Mouse (Mus musculus) MEL (cell line): Measurements from ENCODE around the gene Stx1a. TPM values are rescaled to one million over a fixed set of nuclear protein-coding genes. Genes with fewer than 3 reads are reported as not detected.

Source experiments
- DNase-seq: peaks from one replicate; pipeline ENCODE4 v3.0.0; 2011; ENCODE audit warnings: low read depth, low spot score
- H3K27ac ChIP-seq: 2 replicates; pipeline ENCODE4 v1.5.1; 2012; ENCODE audit warnings: low read depth, mild to moderate bottlenecking, control low read depth, low read length, moderate library complexity; ENCODE audit not compliant: control insufficient read depth
- H3K27me3 ChIP-seq, 2 experiments: fragments of 150-350 bp in 1 of 2; sonication (generic) in 1 of 2; 2 replicates each; pipeline ENCODE4 v1.6.1; 2012; ENCODE audit warnings: low read length in 2 of 2, mild to moderate bottlenecking in 2 of 2, improper control_type of control experiment in 1 of 2, moderate library complexity in 1 of 2; ENCODE audit not compliant: insufficient read depth in 2 of 2, control insufficient read depth in 1 of 2
- H3K36me3 ChIP-seq, 2 experiments: 2 replicates each; pipeline ENCODE4 v1.6.1; 2012 to 2014; ENCODE audit warnings: low read length in 2 of 2, improper control_type of control experiment in 1 of 2, inconsistent platforms in 1 of 2, mild to moderate bottlenecking in 1 of 2; ENCODE audit not compliant: insufficient read depth in 2 of 2, control insufficient read depth in 1 of 2
- H3K4me1 ChIP-seq, 2 experiments: fragments of 150-350 bp in 1 of 2; sonication (generic) in 1 of 2; 2 replicates each; pipeline ENCODE4 v1.6.1; 2012; ENCODE audit warnings: low read length in 2 of 2, improper control_type of control experiment in 1 of 2, mild to moderate bottlenecking in 1 of 2; ENCODE audit not compliant: insufficient read depth in 2 of 2, control insufficient read depth in 1 of 2
- H3K4me3 ChIP-seq, 2 experiments: fragments of 150-350 bp in 1 of 2; sonication (generic) in 1 of 2; 2 replicates each; pipeline ENCODE4 v1.5.1; 2012; ENCODE audit warnings: low read depth in 2 of 2, low read length in 2 of 2, mild to moderate bottlenecking in 2 of 2, moderate library complexity in 2 of 2, control low read depth in 1 of 2, improper control_type of control experiment in 1 of 2; ENCODE audit not compliant: control insufficient read depth in 1 of 2, insufficient read depth in 1 of 2
- H3K79me2 ChIP-seq: 2 replicates; pipeline ENCODE4 v1.6.1; 2012; ENCODE audit warnings: mild to moderate bottlenecking, low read length, moderate library complexity; ENCODE audit not compliant: control insufficient read depth, poor library complexity, insufficient read depth
- H3K9ac ChIP-seq: 2 replicates; pipeline ENCODE4 v1.6.1; 2012; ENCODE audit warnings: low read depth, mild to moderate bottlenecking, control low read depth, low read length, moderate library complexity; ENCODE audit not compliant: control insufficient read depth, poor library complexity, severe bottlenecking
- H3K9me3 ChIP-seq: fragments of 150-350 bp; sonication (generic); replicated peaks from 2 replicates; pipeline ENCODE4 v1.6.1; 2012; ENCODE audit warnings: mild to moderate bottlenecking, low read length, improper control_type of control experiment, moderate library complexity; ENCODE audit not compliant: insufficient read depth
- CHD1 ChIP-seq: IDR thresholded peaks from 2 replicates; pipeline ENCODE4 v1.6.1; 2012; ENCODE audit warnings: low read depth, mild to moderate bottlenecking, inconsistent platforms, low read length, improper control_type of control experiment
- CTCF ChIP-seq, 3 experiments: IDR thresholded peaks in 2 of 3; conservative IDR thresholded peaks in 1 of 3; 2 replicates each; pipeline ENCODE4 v1.5.1; 2011 to 2012; ENCODE audit warnings: low read length in 3 of 3, low read depth in 2 of 3, mild to moderate bottlenecking in 2 of 3, improper control_type of control experiment in 1 of 3, inconsistent platforms in 1 of 3, mixed read lengths in 1 of 3, moderate library complexity in 1 of 3; ENCODE audit not compliant: control insufficient read depth in 1 of 3, insufficient read depth in 1 of 3, poor library complexity in 1 of 3, severe bottlenecking in 1 of 3
- E2F4 ChIP-seq: IDR thresholded peaks from 2 replicates; pipeline ENCODE4 v1.6.1; 2011; ENCODE audit warnings: low read depth, low read length, improper control_type of control experiment, borderline replicate concordance
- EP300 ChIP-seq, 2 experiments: IDR thresholded peaks; 2 replicates each; pipeline ENCODE4 v1.6.1; 2011; ENCODE audit warnings: improper control_type of control experiment in 2 of 2, low read length in 2 of 2, low read depth in 1 of 2, mild to moderate bottlenecking in 1 of 2
- ETS1 ChIP-seq: IDR thresholded peaks from 2 replicates; pipeline ENCODE4 v1.6.1; 2012; ENCODE audit warnings: low read depth, mild to moderate bottlenecking, inconsistent platforms, low read length, improper control_type of control experiment, moderate library complexity
- GATA1 ChIP-seq: IDR thresholded peaks from 2 replicates; pipeline ENCODE4 v1.6.1; 2011; ENCODE audit warnings: low read depth, low read length, improper control_type of control experiment
- MAFK ChIP-seq: IDR thresholded peaks from 2 replicates; pipeline ENCODE4 v1.6.1; 2011; ENCODE audit warnings: low read depth, mild to moderate bottlenecking, low read length, improper control_type of control experiment, borderline replicate concordance
- MAX ChIP-seq: IDR thresholded peaks from 2 replicates; pipeline ENCODE4 v1.6.1; 2011; ENCODE audit warnings: low read length, improper control_type of control experiment
- MYB ChIP-seq: IDR thresholded peaks from 2 replicates; pipeline ENCODE4 v1.6.1; 2011; ENCODE audit warnings: mild to moderate bottlenecking, low read depth, low read length, improper control_type of control experiment
- MYC ChIP-seq: IDR thresholded peaks from 2 replicates; pipeline ENCODE4 v1.6.1; 2011; ENCODE audit warnings: low read depth, mild to moderate bottlenecking, low read length, improper control_type of control experiment, moderate library complexity
- NRF1 ChIP-seq: IDR thresholded peaks from 2 replicates; pipeline ENCODE4 v1.6.1; 2014; ENCODE audit warnings: low read depth, mild to moderate bottlenecking, inconsistent platforms, low read length, improper control_type of control experiment, moderate library complexity; ENCODE audit not compliant: poor library complexity, insufficient read depth, severe bottlenecking
- POLR2A ChIP-seq, 2 experiments: IDR thresholded peaks; 2 replicates each; pipeline ENCODE4 v1.6.1; 2011 to 2012; ENCODE audit warnings: low read length in 2 of 2, mild to moderate bottlenecking in 2 of 2, control low read depth in 1 of 2, improper control_type of control experiment in 1 of 2, low read depth in 1 of 2, moderate library complexity in 1 of 2; ENCODE audit not compliant: control insufficient read depth in 1 of 2, insufficient read depth in 1 of 2, poor library complexity in 1 of 2
- POLR2AphosphoS5 ChIP-seq: IDR thresholded peaks from 2 replicates; pipeline ENCODE4 v1.6.1; 2012; ENCODE audit warnings: low read depth, borderline replicate concordance, mild to moderate bottlenecking, inconsistent platforms, low read length, moderate library complexity, mixed read lengths
- SIN3A ChIP-seq: IDR thresholded peaks from 2 replicates; pipeline ENCODE4 v1.6.1; 2012; ENCODE audit warnings: low read length, improper control_type of control experiment, inconsistent platforms
- SMC3 ChIP-seq: IDR thresholded peaks from 2 replicates; pipeline ENCODE4 v1.6.1; 2011; ENCODE audit warnings: low read depth, low read length, improper control_type of control experiment
- UBTF ChIP-seq: IDR thresholded peaks from 2 replicates; pipeline ENCODE4 v1.6.1; 2012; ENCODE audit warnings: low read depth, mild to moderate bottlenecking, inconsistent platforms, low read length, improper control_type of control experiment, moderate library complexity, borderline replicate concordance; ENCODE audit not compliant: insufficient read depth
- USF1 ChIP-seq: IDR thresholded peaks from 2 replicates; pipeline ENCODE4 v1.6.1; 2014; ENCODE audit warnings: low read depth, mild to moderate bottlenecking, inconsistent platforms, low read length, improper control_type of control experiment, moderate library complexity
- ZC3H11A ChIP-seq: IDR thresholded peaks from 2 replicates; pipeline ENCODE4 v1.6.1; 2012; ENCODE audit warnings: low read depth, mild to moderate bottlenecking, inconsistent platforms, low read length, improper control_type of control experiment
- polyA plus RNA-seq, 2 experiments: library from polyadenylated mRNA; stranded (reverse) in 1 of 2; unstranded in 1 of 2; fragments of >175 nt in 1 of 2; fragments of >200 nt in 1 of 2; gene quantifications; 2 replicates each; pipeline versions ENCODE4 v1.2.1 to v1.2.4; 2012; ENCODE audit warnings: low replicate concordance in 2 of 2, low read depth in 1 of 2; ENCODE audit not compliant: insufficient read length in 2 of 2, insufficient read depth in 1 of 2, missing spikeins in 1 of 2
- total RNA-seq: library from RNA; depleted of rRNA; stranded (reverse); fragments of 300-350 nt; gene quantifications from 2 replicates; pipeline ENCODE4 v1.2.3, GENCODE M21; 2012

The Stx1a gene
- total and polyA plus RNA-seq, 3 experiments: 3.3 to 6.0 TPM; not detected in 1

DNA sequence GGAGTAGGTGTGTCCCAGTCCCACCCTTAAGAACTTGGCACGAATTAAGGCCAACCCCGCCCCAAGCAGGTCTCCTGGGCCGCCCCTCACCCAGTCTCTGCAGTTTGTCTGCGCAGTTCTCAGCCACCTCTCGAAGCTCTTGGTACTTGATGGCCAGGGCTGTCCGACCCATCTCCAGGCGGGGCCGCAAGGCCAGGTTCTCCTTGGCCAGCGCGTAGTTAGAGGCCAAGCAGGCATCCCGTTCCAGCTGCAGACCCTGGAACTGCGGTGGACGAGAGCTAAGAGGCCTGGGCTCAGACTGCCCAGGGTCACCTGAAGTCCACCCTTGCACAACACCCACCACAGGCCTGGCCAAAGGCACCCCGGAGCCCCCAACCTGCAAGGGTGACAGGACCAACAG lies 53.1 kb downstream of the Stx1a start:
- Histone ChIP-seq H3K27ac (no peak overlapping the region), H3K4me1 (peaks cover 0 to 3% of the 10 kb centered on the region in 2 experiments; a peak in 1 of 4 replicates), H3K27me3 (peaks cover 0 to 2% of the 10 kb centered on the region in 2 experiments; a peak in 2 of 4 replicates), H3K9ac (no peak overlapping the region), H3K36me3 (no peaks in the 10 kb centered on the region), H3K79me2 (no peaks in the 10 kb centered on the region; the same call in 1 of the 2 replicates), H3K4me3 (no peak overlapping the region), H3K9me3 (no peaks in the 10 kb centered on the region)
- TF ChIP-seq E2F4 (no peak), GATA1 (no peak), NRF1 (no peak), SIN3A (no peak), MYB (no peak), CHD1 (no peak), UBTF (no peak), SMC3 (no peak), USF1 (no peak), POLR2AphosphoS5 (no peak), EP300 (IDR thresholded peaks at IDR 0.05; ENCODE audit: low read depth in 1 of 2, low read length in 2 of 2) (no peak), POLR2A (IDR thresholded peaks at IDR 0.05; ENCODE audit: control insufficient read depth in 1 of 2, insufficient read depth in 1 of 2, low read depth in 1 of 2, low read length in 2 of 2, poor library complexity in 1 of 2) (no peak), ZC3H11A (no peak), MYC (no peak), ETS1 (no peak), MAX (no peak)
- no peak for DNase-seq

GRCm38 (mm10) chr5:135076931-135077505 lies 53.7 kb downstream of the Stx1a start:
- Histone ChIP-seq H3K27ac (no peak overlapping the region), H3K4me3 (peak overlapping the region in 1 of 2 experiments; percentile 73; a peak in 1 of 4 replicates), H3K27me3 (peaks cover 0 to 2% of the 10 kb centered on the region in 2 experiments; a peak in 2 of 4 replicates), H3K9me3 (no peaks in the 10 kb centered on the region), H3K9ac (no peak overlapping the region)
- TF ChIP-seq CTCF (IDR thresholded peaks at IDR 0.05 in 2 of 3, conservative IDR thresholded peaks at IDR 0.05 in 1 of 3; ENCODE audit: control insufficient read depth in 1 of 3, insufficient read depth in 1 of 3, low read depth in 2 of 3, low read length in 3 of 3, poor library complexity in 1 of 3, severe bottlenecking in 1 of 3): 0 out of 6 replicates have a peak, but pooled peaks of 1 of the 3 experiments have one; percentile 0
- TF ChIP-seq MAFK: no peak
- TF ChIP-seq, all 39 proteins: peak for 1
- Histone ChIP-seq H3K79me2 (no peaks in the 10 kb centered on the region; the same call in 1 of the 2 replicates), H3K36me3 (no peaks in the 10 kb centered on the region), H3K4me1 (peaks cover 0 to 3% of the 10 kb centered on the region in 2 experiments; a peak in 1 of 4 replicates)
- no peak for DNase-seq
